Mouse (Mus musculus) stomach, postnatal 0 days (tissue): ENCODE data around the gene Pdzd2. TPM values are rescaled to one million over a fixed set of nuclear protein-coding genes. Genes with fewer than 3 reads are reported as not detected.

Experiments
- ATAC-seq: fragments of 200-750 bp; cut with Nextera tagmentation; 2 replicates; pipeline ENCODE4 v1.8.0; 2017; ENCODE audit not compliant: low FRiP score, low TSS enrichment
- DNase-seq: peaks from one replicate; pipeline ENCODE4 v3.0.0-alpha.2; 2016; ENCODE audit warnings: low spot score
- H3K27ac ChIP-seq: fragments of 300-500 bp; sonication (generic); replicated peaks from 2 replicates; pipeline ENCODE4 v1.5.1; 2014; ENCODE audit warnings: mild to moderate bottlenecking, control low read depth
- H3K27me3 ChIP-seq: fragments of 300-500 bp; sonication (generic); 2 replicates; pipeline ENCODE4 v1.6.1; 2014; ENCODE audit warnings: low read length; ENCODE audit not compliant: control insufficient read depth, insufficient read depth
- H3K36me3 ChIP-seq: fragments of 300-500 bp; sonication (generic); 2 replicates; pipeline ENCODE4 v1.6.1; 2014; ENCODE audit warnings: low read length, mixed read lengths; ENCODE audit not compliant: control insufficient read depth, insufficient read depth
- H3K4me1 ChIP-seq: fragments of 300-500 bp; sonication (generic); replicated peaks from 2 replicates; pipeline ENCODE4 v1.6.1; 2014; ENCODE audit warnings: antibody characterized with exemption; ENCODE audit not compliant: control insufficient read depth, insufficient read depth
- H3K4me2 ChIP-seq: fragments of 300-500 bp; sonication (generic); replicated peaks from 2 replicates; pipeline ENCODE4 v1.6.1; 2014; ENCODE audit warnings: low read depth, mild to moderate bottlenecking, control low read depth, moderate library complexity
- H3K4me3 ChIP-seq: fragments of 300-500 bp; sonication (generic); 2 replicates; pipeline ENCODE4 v1.5.1; 2014; ENCODE audit warnings: low read depth, low read length, control low read depth
- H3K9ac ChIP-seq: fragments of 300-500 bp; sonication (generic); 2 replicates; pipeline ENCODE4 v1.6.1; 2014; ENCODE audit warnings: mild to moderate bottlenecking, low read length, control low read depth, mixed read lengths
- H3K9me3 ChIP-seq: fragments of 300-500 bp; sonication (generic); 2 replicates; pipeline ENCODE4 v1.6.1; 2016; ENCODE audit warnings: low read length; ENCODE audit not compliant: control insufficient read depth
- CTCF ChIP-seq: IDR thresholded peaks from 2 replicates; pipeline ENCODE4 v1.5.1; 2016; ENCODE audit warnings: antibody characterized with exemption, low read depth, mild to moderate bottlenecking, moderate library complexity
- EP300 ChIP-seq: optimal IDR thresholded peaks from 2 replicates; pipeline ENCODE3; 2016; ENCODE audit warnings: antibody characterized with exemption
- WGBS: fragments of 180-500 bp; shearing (Covaris S2); extraction: QIAGEN DNeasy Blood & Tissue Kit; methylation state at CpG from one replicate; pipeline ENCODE4 v1.1.7; 2014; 5-methylcytosine and 5-hydroxymethylcytosine counted together
- polyA plus RNA-seq: library from polyadenylated mRNA; unstranded; fragments of >200 nt; fragmentation: Nextera tagmentation; extraction: Ambion mirVana; gene quantifications from 2 replicates; pipeline ENCODE4 v1.2.1, GENCODE M21; 2015

The Pdzd2 gene
- polyA plus RNA-seq, 1 experiment from 2014 or later, result 19.1 TPM

DNA sequence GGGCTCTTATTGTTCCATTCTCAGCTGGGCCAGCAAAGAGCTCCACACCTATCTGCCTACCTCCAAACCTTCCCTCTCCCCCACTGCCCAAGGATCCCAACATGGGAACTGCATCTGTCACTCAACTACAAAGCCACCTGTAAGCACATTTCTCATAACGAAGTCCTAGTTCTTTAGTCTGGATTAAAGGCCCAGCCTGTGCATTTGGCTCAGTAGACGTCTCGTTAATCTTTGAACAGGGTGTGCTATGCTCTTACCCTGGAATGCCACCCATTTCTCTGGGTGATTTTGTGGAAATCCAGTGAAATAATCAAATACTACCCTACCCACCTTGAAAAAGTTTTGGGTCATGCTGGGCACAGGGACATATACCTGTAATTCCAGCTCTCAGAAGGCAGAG, 308.5 kb downstream of the Pdzd2 start:
- TF ChIP-seq CTCF (no peak), EP300 (no peak)
- no peak for ATAC-seq
- WGBS, result 74% methylated on average over 3 of the region's 3 CpGs
- no peaks in the 10 kb centered on the region for H3K27me3 ChIP-seq
- no peak overlapping the region for H3K27ac ChIP-seq
- H3K9ac ChIP-seq, result no peak overlapping the region
- DNase-seq, result no peak
- H3K9me3 ChIP-seq, result no peaks in the 10 kb centered on the region
- H3K4me1 ChIP-seq, result no peaks in the 10 kb centered on the region
- H3K4me3 ChIP-seq, result no peak overlapping the region
- no peaks in the 10 kb centered on the region for H3K36me3 ChIP-seq
- no peak overlapping the region for H3K4me2 ChIP-seq

DNA sequence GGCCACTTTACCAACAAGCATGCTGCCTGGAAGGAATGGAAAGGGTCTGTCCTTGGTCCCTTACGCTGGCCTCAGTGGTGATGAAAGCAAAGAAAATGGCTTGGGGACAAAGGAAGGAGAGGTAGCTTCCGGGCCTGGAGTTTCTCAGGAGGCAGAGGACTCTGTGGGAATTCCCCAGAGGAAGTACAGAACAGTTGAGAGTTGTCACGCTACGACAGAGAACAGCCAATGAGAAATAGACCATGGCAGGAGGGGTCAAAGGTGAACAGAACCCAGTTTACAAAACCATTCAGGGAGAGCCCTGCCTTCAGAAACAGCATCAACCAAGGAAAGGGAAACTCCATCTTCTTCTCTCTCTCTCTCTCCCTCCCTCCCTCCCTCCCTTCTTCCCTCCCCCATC, 309.1 kb downstream of the Pdzd2 start:
- ATAC-seq, result no peak
- TF ChIP-seq CTCF (no peak), EP300 (no peak)
- WGBS, result 63% methylated on average over 4 of the region's 4 CpGs
- H3K36me3 ChIP-seq, result no peaks in the 10 kb centered on the region
- DNase-seq, result no peak
- H3K4me2 ChIP-seq, result no peak overlapping the region
- H3K27ac ChIP-seq, result no peak overlapping the region
- H3K27me3 ChIP-seq, result no peaks in the 10 kb centered on the region
- H3K9me3 ChIP-seq, result no peaks in the 10 kb centered on the region
- H3K4me1 ChIP-seq, result no peaks in the 10 kb centered on the region
- no peak overlapping the region for H3K4me3 ChIP-seq
- H3K9ac ChIP-seq, result no peak overlapping the region

DNA sequence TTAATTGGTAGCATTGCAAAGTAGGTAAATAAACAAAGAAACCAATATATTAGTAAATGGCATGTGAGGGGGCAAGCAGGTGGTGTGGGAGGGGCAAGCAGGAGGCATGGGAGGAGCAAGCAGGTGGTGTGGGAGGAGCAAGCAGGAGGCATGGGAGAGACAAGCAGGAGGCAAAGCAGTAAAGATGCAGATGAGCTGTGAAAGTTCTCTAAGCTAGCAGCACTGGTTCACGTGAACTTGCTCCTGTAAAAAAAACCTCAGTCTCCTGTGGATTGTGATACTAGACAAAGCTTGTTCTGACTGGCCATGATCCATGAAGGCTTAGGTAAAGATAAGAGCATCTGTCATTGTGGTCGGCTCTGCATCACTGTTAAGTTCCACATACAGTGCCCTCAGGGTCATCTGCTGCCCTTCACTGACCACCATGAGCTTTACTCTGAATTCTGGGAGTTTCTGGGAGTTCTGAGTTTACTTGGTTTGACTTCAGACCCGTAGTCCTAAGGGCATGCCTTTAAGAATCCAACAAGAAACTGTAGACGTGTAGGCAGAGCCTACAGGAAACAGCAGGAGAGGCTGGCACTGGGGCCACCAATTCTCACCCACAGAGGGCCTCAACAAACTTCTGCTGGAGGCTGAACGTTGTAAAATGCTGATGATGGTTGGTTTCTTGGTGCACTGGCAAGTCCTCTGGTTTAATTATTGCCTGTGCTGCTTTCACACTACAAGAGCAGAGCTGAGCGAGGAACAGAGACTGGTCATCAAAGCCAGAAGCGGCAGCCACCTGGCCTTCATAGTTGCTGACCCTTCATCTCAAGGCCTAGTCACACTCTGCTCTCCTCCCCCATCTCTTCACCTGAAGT, 309.9 kb downstream of the Pdzd2 start:
- no peak for ATAC-seq

DNA sequence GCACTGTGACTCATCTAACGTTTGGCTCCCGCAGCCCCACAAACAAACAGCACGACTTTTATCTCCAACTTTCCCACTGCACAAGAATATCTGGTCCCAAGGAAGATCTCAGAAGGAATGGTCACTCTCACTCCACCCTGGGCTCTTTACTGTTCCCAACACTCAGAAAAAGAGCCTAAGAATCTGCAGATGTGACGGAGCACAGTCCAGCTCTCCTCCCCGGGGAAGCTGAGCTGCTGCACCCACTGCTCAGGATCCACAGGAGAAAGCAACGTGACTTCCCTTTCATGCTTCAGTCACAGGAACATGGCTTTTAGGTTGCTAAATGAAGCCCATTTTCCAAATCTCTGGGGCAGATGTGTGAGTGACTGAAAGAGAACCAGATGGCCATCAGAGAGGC, 311.9 kb downstream of the Pdzd2 start:
- Histone ChIP-seq H3K27me3 (no peaks in the 10 kb centered on the region), H3K4me3 (no peak overlapping the region), H3K4me2 (no peak overlapping the region), H3K9ac (no peak overlapping the region), H3K4me1 (no peaks in the 10 kb centered on the region), H3K27ac (no peak overlapping the region), H3K9me3 (no peaks in the 10 kb centered on the region), H3K36me3 (no peaks in the 10 kb centered on the region)
- DNase-seq (no peak), ATAC-seq (no peak)
- WGBS, result 65% methylated on average over 6 of the region's 6 CpGs
- no peak for TF ChIP-seq EP300
- no peak for TF ChIP-seq CTCF

More for the DNA sequence above, 309.9 kb downstream of the Pdzd2 start:
- DNase-seq, result no peak
- Histone ChIP-seq H3K27ac (peak overlapping the region; percentile 20; the same call in 1 of the 2 replicates), H3K9me3 (no peaks in the 10 kb centered on the region), H3K9ac (no peak overlapping the region), H3K27me3 (no peaks in the 10 kb centered on the region), H3K4me1 (no peaks in the 10 kb centered on the region), H3K4me2 (no peak overlapping the region), H3K4me3 (no peak overlapping the region), H3K36me3 (no peaks in the 10 kb centered on the region)
- TF ChIP-seq CTCF (no peak), EP300 (no peak)
- WGBS, result 62% methylated on average over 7 of the region's 7 CpGs

DNA sequence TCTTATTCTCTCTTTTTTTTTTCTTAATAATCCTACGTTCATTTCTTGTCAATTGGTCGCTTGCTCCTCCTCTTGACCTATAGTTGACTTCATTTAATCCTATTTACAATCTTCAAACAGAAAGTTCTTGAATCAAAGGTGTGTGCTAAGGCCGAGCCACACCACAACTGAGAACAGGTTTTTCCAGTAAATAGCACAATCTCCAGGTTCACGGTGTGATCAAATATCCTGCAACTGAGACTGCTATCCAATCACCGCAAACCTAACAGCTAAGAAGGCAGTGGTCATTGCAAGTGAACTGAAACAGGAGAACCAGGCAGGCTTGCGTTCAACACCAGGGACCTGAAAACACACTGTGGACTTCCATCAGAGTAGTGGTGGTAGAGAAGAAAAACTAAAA, 313.4 kb downstream of the Pdzd2 start:
- WGBS, result 52% methylated on average over 6 of the region's 6 CpGs
- H3K27me3 ChIP-seq, result no peaks in the 10 kb centered on the region
- H3K4me1 ChIP-seq, result no peaks in the 10 kb centered on the region
- TF ChIP-seq CTCF (no peak), EP300 (peak; percentile 52)
- no peaks in the 10 kb centered on the region for H3K9me3 ChIP-seq
- H3K4me3 ChIP-seq, result no peak overlapping the region
- no peak overlapping the region for H3K4me2 ChIP-seq
- peak overlapping the region; percentile 74; the same call in 1 of the 2 replicates for H3K27ac ChIP-seq
- H3K36me3 ChIP-seq, result no peaks in the 10 kb centered on the region
- ATAC-seq (peak; percentile 95), DNase-seq (peak; percentile 61)
- H3K9ac ChIP-seq, result no peak overlapping the region

DNA sequence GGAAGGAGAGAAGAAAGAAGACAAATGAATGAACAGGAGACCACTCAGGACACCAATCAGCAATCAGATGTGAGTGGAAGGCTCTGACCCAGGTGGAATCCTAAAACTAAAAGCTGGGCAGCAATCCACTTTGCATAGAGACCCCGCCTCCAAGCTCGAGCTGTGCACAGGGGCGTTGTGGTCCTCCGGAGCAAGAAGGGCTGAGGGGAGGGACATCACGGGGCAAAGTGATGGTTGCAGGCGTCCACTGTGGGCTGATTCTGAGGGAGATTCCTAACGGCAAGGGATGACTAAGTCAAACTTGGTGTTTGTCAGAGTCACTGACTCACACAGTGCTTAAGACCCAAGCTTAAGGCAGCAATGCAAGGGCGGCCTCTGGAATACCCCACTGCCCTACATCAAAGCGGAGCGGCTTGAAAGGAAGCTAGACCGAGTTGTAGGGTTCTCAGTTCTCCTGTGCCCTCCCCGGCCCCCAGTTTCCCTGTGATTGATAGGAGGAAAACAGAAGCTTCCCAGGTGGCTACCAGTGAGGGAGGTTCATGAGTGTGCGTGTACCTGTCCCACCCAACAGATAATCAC, 314.6 kb downstream of the Pdzd2 start:
- no peak overlapping the region for H3K9ac ChIP-seq
- DNase-seq (no peak), ATAC-seq (peak; percentile 49)
- peak overlapping the region; percentile 69 for H3K27ac ChIP-seq
- no peak overlapping the region for H3K4me3 ChIP-seq
- H3K4me2 ChIP-seq, result no peak overlapping the region
- WGBS, result 52% methylated on average over 13 of the region's 13 CpGs
- no peaks in the 10 kb centered on the region for H3K9me3 ChIP-seq
- H3K27me3 ChIP-seq, result no peaks in the 10 kb centered on the region
- H3K36me3 ChIP-seq, result no peaks in the 10 kb centered on the region
- TF ChIP-seq CTCF, result no peak
- no peak for TF ChIP-seq EP300
- no peaks in the 10 kb centered on the region for H3K4me1 ChIP-seq
